Mouse (Mus musculus) kidney, embryonic 14.5 days (tissue): Measurements from ENCODE around the gene Treml1. TPM values are rescaled to one million over a fixed set of nuclear protein-coding genes. Genes with fewer than 3 reads are reported as not detected.

Experiments used
- ATAC-seq: fragments of 200-750 bp; cut with Nextera tagmentation; 2 replicates; pipeline ENCODE4 v1.8.0; 2017; ENCODE audit warnings: moderate number of reproducible peaks, mild to moderate bottlenecking, moderate TSS enrichment, moderate library complexity; ENCODE audit not compliant: low FRiP score, low TSS enrichment
- H3K27ac ChIP-seq: fragments of 300-500 bp; sonication (generic); 2 replicates; pipeline ENCODE4 v1.5.1; 2014; ENCODE audit warnings: low read depth, mild to moderate bottlenecking, low read length, moderate library complexity, mixed read lengths
- H3K27me3 ChIP-seq: fragments of 300-500 bp; sonication (generic); 2 replicates; pipeline ENCODE4 v1.6.1; 2014; ENCODE audit warnings: mild to moderate bottlenecking, low read length; ENCODE audit not compliant: control insufficient read depth, insufficient read depth
- H3K36me3 ChIP-seq: fragments of 300-500 bp; sonication (generic); 2 replicates; pipeline ENCODE4 v1.6.1; 2014; ENCODE audit warnings: low read length, mixed read lengths; ENCODE audit not compliant: control insufficient read depth, insufficient read depth
- H3K4me1 ChIP-seq: fragments of 300-500 bp; sonication (generic); 2 replicates; pipeline ENCODE4 v1.6.1; 2014; ENCODE audit warnings: low read length, mixed read lengths; ENCODE audit not compliant: control insufficient read depth, insufficient read depth
- H3K4me2 ChIP-seq: fragments of 300-500 bp; sonication (generic); replicated peaks from 2 replicates; pipeline ENCODE4 v1.6.1; 2014; ENCODE audit warnings: low read depth, mild to moderate bottlenecking, low read length
- H3K4me3 ChIP-seq: fragments of 300-500 bp; sonication (generic); 2 replicates; pipeline ENCODE4 v1.5.1; 2014; ENCODE audit warnings: mild to moderate bottlenecking, low read length
- H3K9ac ChIP-seq: fragments of 300-500 bp; sonication (generic); 2 replicates; pipeline ENCODE4 v1.6.1; 2014; ENCODE audit warnings: low read depth, mild to moderate bottlenecking, low read length, moderate library complexity
- H3K9me3 ChIP-seq: fragments of 300-500 bp; sonication (generic); 2 replicates; pipeline ENCODE4 v1.6.1; 2016; ENCODE audit warnings: low read length; ENCODE audit not compliant: control insufficient read depth
- WGBS: fragments of 180-500 bp; shearing (Covaris S2); extraction: QIAGEN DNeasy Blood & Tissue Kit; methylation state at CpG from one replicate; pipeline ENCODE4 v1.1.7; 2014; 5-methylcytosine and 5-hydroxymethylcytosine counted together
- polyA plus RNA-seq: library from polyadenylated mRNA; unstranded; fragments of >200 nt; fragmentation: Nextera tagmentation; extraction: Ambion mirVana; gene quantifications from 2 replicates; pipeline ENCODE4 v1.2.1, GENCODE M21; 2014

The Treml1 gene
- polyA plus RNA-seq, 1 experiment from 2014 or later: 0.76 TPM

- Histone ChIP-seq H3K27me3 (no peaks in the 10 kb centered on the region), H3K9ac (no peak overlapping the region), H3K36me3 (no peaks in the 10 kb centered on the region), H3K4me1 (no peaks in the 10 kb centered on the region), H3K27ac (no peak overlapping the region), H3K4me2 (no peak overlapping the region), H3K9me3 (no peaks in the 10 kb centered on the region), H3K4me3 (no peak overlapping the region)
- ATAC-seq: no peak
- WGBS: 68% methylated on average over 4 of the region's 4 CpGs
Measured at GRCm38 (mm10) chr17:48326656-48327055, 33.1 kb upstream of the Treml1 start.

GRCm38 (mm10) chr17:48332524-48332923 lies 27.2 kb upstream of the Treml1 start:
- Histone ChIP-seq H3K27me3 (no peaks in the 10 kb centered on the region), H3K36me3 (no peaks in the 10 kb centered on the region), H3K9ac (no peak overlapping the region), H3K9me3 (no peaks in the 10 kb centered on the region), H3K4me2 (no peak overlapping the region), H3K27ac (no peak overlapping the region), H3K4me1 (no peaks in the 10 kb centered on the region), H3K4me3 (no peak overlapping the region)
- ATAC-seq: no peak
- 87% methylated on average over 2 of the region's 2 CpGs for WGBS

- Histone ChIP-seq H3K4me2 (no peak overlapping the region), H3K9me3 (no peaks in the 10 kb centered on the region), H3K9ac (no peak overlapping the region), H3K4me1 (no peaks in the 10 kb centered on the region), H3K27me3 (no peaks in the 10 kb centered on the region), H3K4me3 (no peak overlapping the region), H3K27ac (no peak overlapping the region), H3K36me3 (no peaks in the 10 kb centered on the region)
- 95% methylated on average over 4 of the region's 4 CpGs for WGBS
- no peak for ATAC-seq
Measured at GRCm38 (mm10) chr17:48334186-48334585, 25.5 kb upstream of the Treml1 start.

GRCm38 (mm10) chr17:48336857-48337256 lies 22.9 kb upstream of the Treml1 start:
- Histone ChIP-seq H3K36me3 (no peaks in the 10 kb centered on the region), H3K27me3 (no peaks in the 10 kb centered on the region), H3K9me3 (no peaks in the 10 kb centered on the region), H3K4me2 (no peak overlapping the region), H3K4me3 (no peak overlapping the region), H3K9ac (no peak overlapping the region), H3K4me1 (no peaks in the 10 kb centered on the region), H3K27ac (no peak overlapping the region)
- peak; percentile 62; the same call in 1 of the 2 replicates for ATAC-seq
- WGBS: 2% methylated on average over 6 of the region's 6 CpGs

GRCm38 (mm10) chr17:48340267-48340666 lies 19.4 kb upstream of the Treml1 start:
- H3K4me1 ChIP-seq: no peaks in the 10 kb centered on the region
- no peaks in the 10 kb centered on the region for H3K9me3 ChIP-seq
- 97% methylated on average over 1 of the region's 1 CpGs for WGBS
- H3K4me3 ChIP-seq: no peak overlapping the region
- H3K36me3 ChIP-seq: no peaks in the 10 kb centered on the region
- ATAC-seq: no peak
- no peak overlapping the region for H3K4me2 ChIP-seq
- no peak overlapping the region for H3K9ac ChIP-seq
- H3K27me3 ChIP-seq: no peaks in the 10 kb centered on the region
- no peak overlapping the region for H3K27ac ChIP-seq

GRCm38 (mm10) chr17:48341947-48342346 lies 17.8 kb upstream of the Treml1 start:
- Histone ChIP-seq H3K9ac (no peak overlapping the region), H3K27ac (no peak overlapping the region), H3K36me3 (no peaks in the 10 kb centered on the region), H3K27me3 (no peaks in the 10 kb centered on the region), H3K4me2 (no peak overlapping the region), H3K9me3 (no peaks in the 10 kb centered on the region), H3K4me1 (no peaks in the 10 kb centered on the region), H3K4me3 (no peak overlapping the region)
- no peak for ATAC-seq
- 68% methylated on average over 3 of the region's 3 CpGs for WGBS

GRCm38 (mm10) chr17:48343065-48343464 lies 16.7 kb upstream of the Treml1 start:
- Histone ChIP-seq H3K9me3 (no peaks in the 10 kb centered on the region), H3K4me1 (no peaks in the 10 kb centered on the region), H3K4me3 (no peak overlapping the region), H3K4me2 (no peak overlapping the region), H3K27ac (no peak overlapping the region), H3K9ac (no peak overlapping the region), H3K27me3 (no peaks in the 10 kb centered on the region), H3K36me3 (no peaks in the 10 kb centered on the region)
- ATAC-seq: no peak
- 91% methylated on average over 2 of the region's 2 CpGs for WGBS

- H3K4me2 ChIP-seq: no peak overlapping the region
- 79% methylated on average over 4 of the region's 4 CpGs for WGBS
- no peak for ATAC-seq
- H3K9me3 ChIP-seq: no peaks in the 10 kb centered on the region
- no peaks in the 10 kb centered on the region for H3K27me3 ChIP-seq
- H3K4me1 ChIP-seq: no peaks in the 10 kb centered on the region
- no peaks in the 10 kb centered on the region for H3K36me3 ChIP-seq
- H3K9ac ChIP-seq: no peak overlapping the region
- H3K4me3 ChIP-seq: no peak overlapping the region
- no peak overlapping the region for H3K27ac ChIP-seq
Measured at GRCm38 (mm10) chr17:48345824-48346223, 13.9 kb upstream of the Treml1 start.

GRCm38 (mm10) chr17:48346231-48346630 lies 13.5 kb upstream of the Treml1 start, which contains the start of gene Trem2:
Gene Trem2, plus strand, starts transcription at chr17:48346401.
- Histone ChIP-seq H3K36me3 (no peaks in the 10 kb centered on the region), H3K27ac (no peak within 1 kb of the TSS), H3K4me2 (no peak within 1 kb of the TSS), H3K9ac (no peak within 1 kb of the TSS), H3K4me1 (no peaks in the 10 kb centered on the region), H3K4me3 (no peak within 1 kb of the TSS), H3K27me3 (no peaks in the 10 kb centered on the region), H3K9me3 (no peaks in the 10 kb centered on the region)
- 70% methylated on average over 5 of the region's 5 CpGs for WGBS
- ATAC-seq: no peak
